Mouse (Mus musculus) ES-Bruce4 (cell line): ENCODE data around the gene Smoc2. TPM values are rescaled to one million over a fixed set of nuclear protein-coding genes. Genes with fewer than 3 reads are reported as not detected.

Experiments used
- H3K27ac ChIP-seq: 2 replicates; pipeline ENCODE4 v1.5.1; 2012; ENCODE audit warnings: low read length, inconsistent platforms; ENCODE audit not compliant: insufficient read depth
- H3K27me3 ChIP-seq: 2 replicates; pipeline ENCODE4 v1.6.1; 2012; ENCODE audit warnings: mild to moderate bottlenecking, low read length, inconsistent platforms; ENCODE audit not compliant: control insufficient read depth, poor library complexity, insufficient read depth, severe bottlenecking
- H3K36me3 ChIP-seq: 2 replicates; pipeline ENCODE4 v1.6.1; 2012; ENCODE audit warnings: inconsistent platforms, mild to moderate bottlenecking, low read length, moderate library complexity; ENCODE audit not compliant: control insufficient read depth, poor library complexity, insufficient read depth, severe bottlenecking
- H3K4me1 ChIP-seq: one replicate; pipeline ENCODE4 v1.8.1; 2011; ENCODE audit warnings: low read length; ENCODE audit not compliant: control insufficient read depth, insufficient read depth
- H3K4me3 ChIP-seq: 2 replicates; pipeline ENCODE4 v1.5.1; 2011; ENCODE audit warnings: low read depth, mild to moderate bottlenecking, low read length
- H3K9ac ChIP-seq: 2 replicates; pipeline ENCODE4 v1.6.1; 2012; ENCODE audit warnings: low read depth, mild to moderate bottlenecking, inconsistent platforms; ENCODE audit not compliant: poor library complexity, severe bottlenecking
- H3K9me3 ChIP-seq: replicated peaks from 2 replicates; pipeline ENCODE4 v1.6.1; 2012; ENCODE audit warnings: mild to moderate bottlenecking, low read length, inconsistent platforms; ENCODE audit not compliant: control insufficient read depth, poor library complexity, insufficient read depth, severe bottlenecking
- CTCF ChIP-seq: IDR thresholded peaks from one replicate; pipeline ENCODE4 v1.8.1; 2011; ENCODE audit warnings: low read depth, low read length
- EP300 ChIP-seq: IDR thresholded peaks from 2 replicates; pipeline ENCODE4 v1.6.1; 2011; ENCODE audit warnings: low read depth, low read length; ENCODE audit not compliant: insufficient read depth
- POLR2A ChIP-seq: IDR thresholded peaks from one replicate; pipeline ENCODE4 v1.8.1; 2011; ENCODE audit warnings: low read length; ENCODE audit not compliant: insufficient read depth
- polyA plus RNA-seq: library from polyadenylated mRNA; stranded (reverse); fragments of >200 nt; gene quantifications from 2 replicates; pipeline ENCODE4 v1.2.4, GENCODE M21; 2011; ENCODE audit warnings: low read depth; ENCODE audit not compliant: missing spikeins, insufficient read depth, insufficient read length

Gene Smoc2
- polyA plus RNA-seq, 1 experiment = 1.2 TPM

DNA sequence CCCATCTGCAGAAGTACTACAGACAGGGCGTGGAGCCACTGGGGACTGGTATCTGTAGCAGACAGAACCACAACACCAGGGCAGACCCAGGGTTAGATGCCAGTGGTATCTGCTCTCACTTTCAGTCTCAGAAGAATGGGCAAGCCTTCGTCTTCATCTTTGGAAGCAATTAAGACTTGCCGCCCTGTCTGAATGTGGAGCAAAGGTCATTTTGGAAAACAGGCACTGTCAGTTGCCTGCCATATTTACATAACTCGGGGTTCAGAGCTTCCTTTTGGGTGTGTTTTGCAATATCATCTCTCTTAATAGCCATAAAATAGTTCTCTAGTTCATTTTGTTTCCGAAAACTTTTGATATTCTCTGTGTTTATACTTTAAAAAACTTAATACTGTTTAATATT, 168.0 kb downstream of the Smoc2 start:
- no peaks in the 10 kb centered on the region for H3K4me1 ChIP-seq
- no peak overlapping the region for H3K9ac ChIP-seq
- H3K9me3 ChIP-seq = no peaks in the 10 kb centered on the region
- no peak overlapping the region for H3K4me3 ChIP-seq
- no peak for TF ChIP-seq EP300
- no peak for TF ChIP-seq CTCF
- no peak for TF ChIP-seq POLR2A
- H3K27ac ChIP-seq = no peak overlapping the region
- H3K27me3 ChIP-seq = no peaks in the 10 kb centered on the region
- H3K36me3 ChIP-seq = no peaks in the 10 kb centered on the region

Other genes starting within 250 kb of the Smoc2 start
- not detected in 2 replicates for gene Gm7358, start 220.0 kb upstream of the Smoc2 start, polyA plus RNA-seq
- gene Dact2, start 75.2 kb upstream of the Smoc2 start, polyA plus RNA-seq = 15.8 and 18.2 TPM in 2 replicates